16 mouse cellular contexts compared by ENCODE assay signal in the genomic region with DNA sequence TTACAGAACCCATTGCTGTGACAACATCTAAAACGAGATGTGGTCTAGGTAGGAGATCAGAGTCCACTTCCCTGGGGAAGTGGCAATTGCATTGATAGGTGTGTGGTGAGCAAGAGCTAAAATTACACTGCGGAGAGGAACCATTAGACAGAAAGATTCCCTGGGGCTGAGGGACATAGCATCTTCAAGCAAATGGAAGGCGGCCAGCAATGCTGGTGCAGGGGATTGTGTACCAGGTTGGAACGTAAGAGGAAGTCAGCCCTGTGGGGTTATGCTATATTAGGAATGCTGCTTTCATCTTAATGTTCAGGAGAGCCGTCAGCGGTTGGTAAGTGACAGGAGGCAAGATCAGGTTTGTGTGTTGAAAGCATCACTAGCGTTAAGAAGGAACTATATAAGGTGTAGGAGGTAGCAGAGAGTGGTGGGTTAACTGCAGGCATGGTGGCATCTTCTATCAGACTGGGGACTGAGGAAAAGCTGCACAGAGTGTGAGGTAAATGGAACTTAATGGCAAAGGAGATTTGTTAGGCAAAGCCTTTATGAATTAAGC. TPM values are rescaled to one million over a fixed set of nuclear protein-coding genes. Genes with fewer than 3 reads are reported as not detected.
DNase-seq lines count a peak whose midpoint lies in the region; ATAC-seq lines count a peak whose summit lies in the region.
"Had no signal": no experiment of that assay in that cellular context is flagged by ENCODE, and none has a peak within 500 bp of the region (broad histone marks: within the 10 kb centered on the region; RNA-seq: fewer than 3 reads in every experiment).

No protein-coding gene starts in this region.

- no peak overlapping the region for H3K9ac ChIP-seq in hindbrain, embryonic 13.5 days
- H3K9ac ChIP-seq in hindbrain, embryonic 12.5 days, result no peak overlapping the region
- H3K9ac ChIP-seq: liver, embryonic 12.5 days had no signal

- H3K4me2 ChIP-seq in hindbrain, embryonic 13.5 days, result no peak overlapping the region
- no peak overlapping the region for H3K4me2 ChIP-seq in hindbrain, embryonic 12.5 days (replicated peaks)
- H3K4me2 ChIP-seq: liver, embryonic 12.5 days had no signal

- DNase-seq in ovary, adult 18-20 months (ENCODE audit: low spot score), result peak; percentile 4
- no peak for DNase-seq in ovary, postnatal 36 days (ENCODE audit: low spot score)
- no peak for DNase-seq in gastrocnemius, adult 18-20 months (ENCODE audit: low spot score)
- DNase-seq: cerebellum, adult 18-20 months; heart, adult 18-20 months; heart, postnatal 36 days; kidney, adult 9 months had no signal

- no peak overlapping the region for H3K4me3 ChIP-seq in hindbrain, embryonic 13.5 days
- no peak overlapping the region for H3K4me3 ChIP-seq in hindbrain, embryonic 12.5 days
- H3K4me3 ChIP-seq: layer of hippocampus, adult 2 months; liver, embryonic 12.5 days had no signal

- H3K4me1 ChIP-seq in hindbrain, embryonic 13.5 days (replicated peaks), result peaks cover 27% of the 10 kb centered on the region
- peaks cover 12% of the 10 kb centered on the region for H3K4me1 ChIP-seq in hindbrain, embryonic 12.5 days

- no peak for ATAC-seq in hindbrain, embryonic 13.5 days (ENCODE audit: low FRiP score)
- ATAC-seq in hindbrain, embryonic 12.5 days (ENCODE audit: low FRiP score), result no peak
- ATAC-seq in granulocyte monocyte progenitor cell, adult 5-6 weeks (replicated peaks; ENCODE audit: poor library complexity, severe bottlenecking), result peak; percentile 23
- peak; percentile 15; the same call in 1 of the 2 replicates for ATAC-seq in neutrophil, adult 5-6 weeks (ENCODE audit: extremely low read depth, insufficient number of reproducible peaks, low FRiP score, poor library complexity, severe bottlenecking)
- ATAC-seq: liver, embryonic 12.5 days; Patski had no signal

- no peaks in the 10 kb centered on the region for H3K27me3 ChIP-seq in hindbrain, embryonic 13.5 days
- H3K27me3 ChIP-seq in hindbrain, embryonic 12.5 days, result no peaks in the 10 kb centered on the region
- H3K27me3 ChIP-seq: CH12.LX; liver, embryonic 12.5 days had no signal

- H3K36me3 ChIP-seq in hindbrain, embryonic 13.5 days, result peaks cover 18% of the 10 kb centered on the region
- peaks cover 15% of the 10 kb centered on the region for H3K36me3 ChIP-seq in hindbrain, embryonic 12.5 days
- H3K36me3 ChIP-seq: liver, embryonic 12.5 days had no signal

- 0 out of 2 replicates have a peak overlapping the region, but pooled peaks have one; percentile 13 for H3K27ac ChIP-seq in hindbrain, embryonic 13.5 days
- no peak overlapping the region for H3K27ac ChIP-seq in hindbrain, embryonic 12.5 days
- H3K27ac ChIP-seq: layer of hippocampus, adult 2 months; liver, embryonic 12.5 days; macrophage had no signal

- WGBS in hindbrain, embryonic 13.5 days, result 64% methylated on average over 7 of the region's 7 CpGs
- 63% methylated on average over 7 of the region's 7 CpGs for WGBS in hindbrain, embryonic 12.5 days

- H3K9me3 ChIP-seq in hindbrain, embryonic 13.5 days, result no peaks in the 10 kb centered on the region
- H3K9me3 ChIP-seq in hindbrain, embryonic 12.5 days (replicated peaks), result no peaks in the 10 kb centered on the region
- H3K9me3 ChIP-seq: liver, embryonic 12.5 days had no signal

RNA-seq across cellular contexts. Expression of a gene that starts 4.5 kb away (rescaled TPM):
- 132 and 135 TPM in 2 replicates for polyA plus RNA-seq in hindbrain, embryonic 13.5 days (2015; fragmentation: Nextera tagmentation; extraction: Ambion mirVana)
- polyA plus RNA-seq in hindbrain, embryonic 12.5 days (2016; fragmentation: Nextera tagmentation; extraction: Ambion mirVana), result 108 and 118 TPM in 2 replicates
- 55.0 and 90.4 TPM in 2 replicates for total RNA-seq in granulocyte monocyte progenitor cell, adult 5-6 weeks (2014; fragmentation: Nextera tagmentation)
- total RNA-seq in granulocyte monocyte progenitor cell, adult 5-6 weeks (2017), result 98.1 and 98.8 TPM in 2 replicates
- total RNA-seq in neutrophil, adult 5-6 weeks (2017), result 428 and 439 TPM in 2 replicates
- 1 to 10 TPM; 4.4 to 9.9 TPM for total RNA-seq in gastrocnemius, adult 18-20 months (2021)

Comparison
In these comparisons a context has a peak if more than half of its experiments do, and no peak if none do; other contexts are left out.
1. ATAC-seq: peak in granulocyte monocyte progenitor cell, adult 5-6 weeks (single experiment) and neutrophil, adult 5-6 weeks (single experiment); none in hindbrain, embryonic 13.5 days (single experiment) and hindbrain, embryonic 12.5 days (single experiment).
2. RNA of a gene that starts 4.5 kb away (total RNA-seq): 428 to 439 TPM in neutrophil, adult 5-6 weeks and 55.0 to 98.8 TPM in granulocyte monocyte progenitor cell, adult 5-6 weeks; 4.4 to 9.9 TPM in gastrocnemius, adult 18-20 months; every median in the first group is over 4 times any median in the second.